Mouse (Mus musculus): ENCODE results near the gene Dnmt1.

Gene Dnmt1

DNA sequence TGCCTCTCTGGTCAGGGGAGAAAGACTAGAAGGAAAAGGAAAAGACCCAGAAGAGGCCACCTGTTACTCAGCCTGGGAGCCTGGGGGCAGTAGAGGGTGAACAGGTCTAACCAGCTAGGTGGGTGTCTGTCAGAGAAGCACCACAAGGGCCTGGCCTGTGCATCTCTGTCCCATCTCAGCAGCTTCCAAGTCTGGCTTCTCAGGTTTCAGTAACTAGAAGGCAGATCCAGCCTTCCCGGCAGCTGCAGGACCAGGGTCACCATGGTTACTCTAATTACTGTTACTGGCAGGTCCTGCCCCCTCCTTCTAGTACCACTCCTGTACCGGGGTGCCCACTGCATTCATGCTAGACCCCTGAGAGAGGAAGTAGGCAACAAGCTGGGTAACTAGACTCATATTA is 15.8 kb downstream of the Dnmt1 start:
- peak; percentile 40 for DNase-seq (ENCODE audit: inconsistent ontology term)

DNA sequence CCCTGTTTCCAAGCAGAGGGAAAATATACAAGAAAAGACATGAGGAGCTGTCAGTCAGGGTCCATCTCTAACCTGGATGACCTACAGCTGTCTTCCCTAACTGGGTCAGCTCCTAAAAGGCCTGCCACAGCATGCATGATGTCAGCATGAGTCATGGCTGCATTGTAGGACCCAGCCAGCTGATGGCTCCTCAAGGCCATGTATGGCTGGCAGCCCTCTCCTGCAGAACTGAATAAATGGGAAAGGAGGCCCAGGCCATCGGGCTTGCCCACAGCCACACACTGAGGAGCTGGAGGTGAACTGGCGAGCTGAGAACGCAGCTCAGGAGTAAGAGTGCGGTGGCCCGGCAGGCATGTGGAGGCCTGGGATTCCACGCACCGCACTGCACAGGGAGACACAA is 16.3 kb downstream of the Dnmt1 start:
- peak; percentile 83 for DNase-seq (ENCODE audit: inconsistent ontology term)

DNA sequence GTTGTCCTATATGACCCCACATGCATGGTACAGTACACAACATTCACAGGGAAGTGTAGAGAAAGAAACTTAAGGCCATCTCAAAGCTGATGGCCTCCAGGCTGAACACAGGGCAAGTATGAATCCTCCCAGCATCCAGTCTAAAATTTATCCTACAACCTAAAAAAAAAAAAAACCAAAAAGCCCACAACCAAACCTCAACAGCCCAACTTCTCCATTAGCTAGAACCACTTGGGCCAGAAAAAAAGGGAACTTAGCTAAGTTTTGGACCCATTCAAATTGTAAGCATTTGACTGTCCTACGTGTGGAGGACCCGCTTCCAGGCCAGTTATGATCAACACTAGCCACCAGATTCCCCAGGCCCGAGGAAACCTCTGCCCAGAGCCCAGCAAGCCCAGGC is 36.4 kb downstream of the Dnmt1 start:
- no peak for DNase-seq (ENCODE audit: inconsistent ontology term)

DNA sequence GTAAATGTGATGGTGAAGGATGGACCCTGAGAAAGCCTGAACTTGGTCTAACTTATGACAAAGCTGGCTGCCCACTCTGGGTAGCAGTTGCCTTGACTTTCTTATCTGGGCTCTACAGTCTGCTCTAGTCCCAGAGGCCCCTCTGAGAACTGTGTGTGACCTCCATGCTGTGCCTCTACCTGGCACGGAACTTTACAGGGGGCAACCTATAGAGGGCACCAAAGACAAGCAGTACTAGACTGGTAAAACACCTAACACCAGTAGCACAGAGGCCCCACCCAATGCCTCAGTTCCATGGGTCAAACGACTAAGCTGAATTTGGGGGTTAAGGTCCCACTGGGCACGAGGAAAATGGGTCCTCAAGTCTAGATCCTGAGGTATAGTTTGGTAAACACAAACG is 43.5 kb downstream of the Dnmt1 start:
- no peak for DNase-seq (ENCODE audit: inconsistent ontology term)

DNA sequence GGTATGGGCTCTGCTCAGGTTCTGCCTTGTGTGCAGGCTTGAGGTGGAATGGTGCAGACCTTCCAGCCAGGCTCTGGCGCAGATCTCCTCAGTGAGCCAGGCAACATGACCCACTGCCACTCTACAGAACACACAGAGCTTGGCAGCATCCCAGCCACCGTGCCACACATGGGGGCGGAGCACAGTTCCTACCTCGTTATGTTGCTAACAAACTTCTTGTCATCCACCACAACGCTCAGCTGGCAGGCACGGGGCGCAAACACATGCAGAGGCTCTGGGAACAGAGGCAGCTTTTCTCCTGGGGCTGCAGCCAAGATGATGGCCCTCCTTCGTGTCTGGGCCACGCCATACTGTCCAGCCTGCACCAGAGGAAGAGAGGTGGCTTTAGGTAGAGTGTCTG is 49.7 kb downstream of the Dnmt1 start:
- no peak for DNase-seq (ENCODE audit: inconsistent ontology term)

DNA sequence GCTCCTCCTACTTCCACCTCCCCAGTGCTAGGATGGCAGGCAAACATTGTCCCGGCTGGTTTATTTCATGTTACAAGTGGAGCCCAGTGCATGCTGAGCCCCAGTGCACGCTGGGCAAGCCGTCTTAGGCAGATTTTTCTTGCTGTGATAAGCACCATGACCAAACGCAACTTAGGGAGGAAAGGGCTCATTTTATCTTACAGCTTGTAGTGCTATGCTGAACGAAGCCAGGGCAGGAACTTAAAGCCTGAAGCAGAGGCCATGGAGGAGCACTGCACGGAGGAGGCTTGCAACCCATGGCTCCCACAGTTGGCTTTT is 57.6 kb downstream of the Dnmt1 start:
- no peak for DNase-seq (ENCODE audit: inconsistent ontology term)

DNA sequence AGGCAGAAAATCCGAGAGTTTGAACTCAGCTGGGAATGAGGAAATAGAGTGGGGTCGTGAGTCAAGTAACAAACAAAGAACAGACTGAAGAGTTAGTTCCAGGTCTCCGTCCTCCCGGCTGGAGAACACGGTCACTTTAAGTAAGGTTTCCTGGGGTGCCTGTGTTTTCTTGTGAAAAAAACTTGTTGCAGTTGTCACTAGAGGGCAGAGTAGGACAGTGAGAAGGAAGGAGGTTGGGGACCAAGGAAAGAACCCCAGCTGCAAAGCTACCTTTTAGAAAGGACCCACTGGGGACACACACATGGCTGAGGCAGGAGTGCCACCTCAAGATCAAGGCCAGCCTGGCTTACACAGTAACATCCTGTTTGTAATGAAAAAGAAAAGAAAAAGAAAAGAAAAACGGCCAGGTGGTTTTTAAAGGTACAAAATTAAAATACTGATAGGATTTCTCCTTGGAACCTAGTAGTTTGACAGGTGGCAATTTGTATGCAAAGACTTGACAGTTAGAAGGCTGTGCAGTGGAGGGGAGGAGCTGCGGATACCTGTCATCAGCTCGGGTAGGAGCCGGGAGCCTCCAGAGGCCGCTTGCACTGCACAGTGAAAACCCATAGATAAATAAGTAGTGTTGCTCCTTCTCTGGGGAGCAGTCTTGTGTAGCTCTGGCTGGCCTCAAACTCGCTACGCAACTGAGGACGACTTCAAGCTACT is 58.1 kb downstream of the Dnmt1 start:
- peak; percentile 50 for DNase-seq (ENCODE audit: inconsistent ontology term)

DNA sequence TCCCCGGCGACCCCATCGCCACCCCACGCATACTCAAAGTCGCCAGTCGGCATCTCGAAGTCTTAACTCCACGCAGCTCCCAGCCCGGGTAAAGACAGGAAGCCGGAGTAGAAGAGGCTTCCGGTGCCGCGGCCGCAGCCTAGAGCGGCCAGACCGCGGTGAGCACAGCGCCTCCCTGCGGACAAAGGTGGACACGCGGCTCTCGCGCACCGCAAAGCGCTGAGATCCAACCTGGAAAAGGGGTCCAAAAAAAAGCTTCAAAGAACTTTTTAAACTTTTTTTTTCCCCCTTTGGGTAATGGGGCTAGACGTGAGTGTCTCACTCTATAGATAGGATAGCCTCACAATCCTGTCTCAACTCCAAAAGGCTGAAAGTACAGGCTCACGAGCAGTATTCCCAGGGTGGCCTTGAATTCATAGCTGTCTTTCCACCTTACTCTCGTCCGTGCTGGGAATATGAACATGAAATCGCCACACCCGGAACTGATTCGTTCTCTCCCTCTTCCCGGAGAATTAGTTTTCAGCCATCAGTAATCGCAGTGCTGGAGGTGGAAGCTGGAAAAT is 61.1 kb downstream of the Dnmt1 start, which contains the start of gene Eif3g:
Gene Eif3g (minus strand): TSS at position 113 of the 563 bp plus-strand sequence.
- DNase-seq (ENCODE audit: inconsistent ontology term): peak; percentile 82

DNA sequence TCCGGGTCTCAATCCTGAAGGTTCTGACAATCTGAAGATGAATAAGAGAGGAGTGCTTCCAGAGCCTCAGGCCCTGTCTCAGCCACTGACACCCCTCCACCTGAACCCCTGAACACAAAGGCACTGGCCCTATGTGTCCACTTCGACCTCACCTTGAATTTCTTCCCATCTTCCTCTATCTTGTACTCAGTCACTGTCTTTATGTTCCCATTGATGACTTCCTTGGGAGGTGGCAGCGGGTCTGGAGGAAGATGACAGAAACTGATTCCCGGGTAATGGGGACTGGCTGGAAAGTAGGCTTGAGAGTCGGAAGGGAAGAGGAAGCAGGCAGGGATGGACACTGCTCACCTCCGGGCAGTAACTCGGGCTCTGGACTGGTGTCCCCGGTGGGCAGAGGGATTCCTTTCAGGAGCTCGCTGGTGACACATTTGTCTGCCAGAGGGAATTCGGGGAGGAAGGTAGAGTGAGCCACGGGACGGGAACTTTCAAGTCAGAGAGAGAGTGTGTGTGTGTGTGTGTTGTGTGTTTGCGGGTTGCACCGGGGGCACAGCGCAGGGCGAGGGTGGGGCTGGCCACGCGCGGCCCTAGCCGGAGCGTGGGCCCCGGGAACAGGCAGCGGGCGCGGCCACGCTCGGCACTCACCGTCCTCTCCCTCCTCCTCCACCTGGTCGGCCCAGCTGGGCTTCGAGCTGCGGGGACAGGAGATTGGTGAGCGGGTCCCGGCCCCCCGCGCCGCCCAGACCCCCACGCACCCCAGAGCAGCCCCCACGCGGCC is 61.8 kb downstream of the Dnmt1 start:
- no peak for DNase-seq (ENCODE audit: inconsistent ontology term)

DNA sequence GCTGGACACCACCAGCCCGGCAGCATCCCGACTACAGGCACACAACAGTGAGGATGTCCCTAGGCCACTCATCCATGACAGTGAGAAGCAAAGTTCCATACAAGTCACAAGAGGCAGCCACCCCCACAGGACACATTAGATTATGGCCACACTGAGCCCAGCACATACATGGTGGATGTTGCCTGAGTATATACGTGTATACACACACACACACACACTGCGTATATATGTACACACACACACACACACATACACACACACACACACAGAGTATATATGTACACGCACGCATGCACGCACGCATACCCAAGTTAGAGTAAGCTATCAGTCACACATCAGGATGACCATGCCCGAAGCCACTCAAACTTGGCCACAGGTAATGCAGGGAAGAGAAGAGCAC is 64.3 kb downstream of the Dnmt1 start:
- DNase-seq (ENCODE audit: inconsistent ontology term): no peak

DNA sequence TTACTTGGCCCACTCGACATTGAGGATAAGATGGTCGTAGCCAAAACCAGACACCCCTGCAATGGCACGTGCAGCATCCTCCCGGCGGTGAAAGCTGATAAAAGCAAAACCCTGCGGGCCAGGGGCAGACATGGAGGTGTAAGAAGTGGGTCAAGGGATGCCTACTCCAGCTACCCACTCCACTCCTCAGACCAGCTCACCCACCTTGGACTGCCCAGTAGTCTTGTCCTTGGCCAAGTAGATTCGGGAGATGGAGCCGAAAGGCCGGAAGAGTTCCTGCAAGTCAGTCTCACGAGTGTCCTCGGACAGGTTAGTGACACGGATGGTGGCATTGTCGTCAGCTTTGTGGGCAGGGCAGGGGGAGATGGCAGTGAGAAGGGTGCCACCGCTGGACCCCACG is 65.1 kb downstream of the Dnmt1 start:
- no peak for DNase-seq (ENCODE audit: inconsistent ontology term)

DNA sequence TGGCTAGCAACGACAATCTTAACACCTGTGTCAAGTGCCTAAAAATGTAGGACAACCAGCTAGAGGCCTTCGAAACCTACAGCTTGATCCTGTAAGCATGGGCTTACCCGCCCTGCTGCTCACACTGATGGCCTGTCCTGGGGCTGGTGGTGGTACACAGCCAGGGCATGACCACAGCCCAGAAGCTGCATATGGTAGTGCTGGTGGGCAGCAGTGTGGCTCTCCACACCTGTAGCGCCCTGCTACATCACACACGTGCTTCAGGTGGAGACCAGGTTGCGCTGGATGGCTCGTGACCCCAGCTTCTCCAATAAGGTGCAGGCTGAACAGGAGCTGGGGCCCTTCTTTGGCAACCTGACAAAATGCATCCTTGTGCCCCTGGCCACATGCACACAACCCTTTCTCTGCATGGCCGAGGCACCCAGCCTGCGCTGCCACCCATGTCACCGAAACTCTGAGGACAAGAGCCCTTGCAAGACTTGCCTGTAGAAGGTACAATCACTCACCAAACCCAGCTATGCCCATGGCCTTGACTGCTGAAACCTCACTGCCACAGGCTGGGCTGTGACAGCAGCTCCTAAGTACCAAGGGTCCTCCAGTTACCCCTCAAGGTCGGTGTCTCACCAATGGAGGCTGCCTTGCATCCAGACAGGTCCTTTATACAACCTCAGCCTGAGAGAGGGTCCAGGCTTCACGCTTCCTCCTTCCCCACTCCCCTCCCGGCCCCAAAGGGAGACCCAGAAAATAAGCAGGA is 65.9 kb downstream of the Dnmt1 start:
- no peak for DNase-seq (ENCODE audit: inconsistent ontology term)

DNA sequence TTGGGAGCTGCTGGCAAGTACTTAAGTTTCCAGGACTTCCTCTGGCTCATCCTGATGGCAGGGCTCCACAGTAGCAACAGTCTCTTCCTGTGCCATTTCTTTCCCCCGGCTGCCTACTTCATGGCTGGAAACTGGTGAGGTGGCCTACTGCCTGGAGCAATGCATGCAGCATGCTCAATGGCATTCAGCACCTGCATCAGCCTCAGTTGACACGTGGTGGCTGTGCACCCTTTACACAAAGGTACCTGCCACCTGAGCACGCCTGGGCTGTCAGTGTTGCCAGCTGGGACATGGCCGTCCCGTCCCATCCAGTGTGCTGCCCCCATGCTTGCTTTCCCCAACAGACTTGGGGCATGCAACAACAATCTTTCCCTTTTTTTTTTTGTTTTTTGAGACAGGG is 66.6 kb downstream of the Dnmt1 start:
- no peak for DNase-seq (ENCODE audit: inconsistent ontology term)

DNA sequence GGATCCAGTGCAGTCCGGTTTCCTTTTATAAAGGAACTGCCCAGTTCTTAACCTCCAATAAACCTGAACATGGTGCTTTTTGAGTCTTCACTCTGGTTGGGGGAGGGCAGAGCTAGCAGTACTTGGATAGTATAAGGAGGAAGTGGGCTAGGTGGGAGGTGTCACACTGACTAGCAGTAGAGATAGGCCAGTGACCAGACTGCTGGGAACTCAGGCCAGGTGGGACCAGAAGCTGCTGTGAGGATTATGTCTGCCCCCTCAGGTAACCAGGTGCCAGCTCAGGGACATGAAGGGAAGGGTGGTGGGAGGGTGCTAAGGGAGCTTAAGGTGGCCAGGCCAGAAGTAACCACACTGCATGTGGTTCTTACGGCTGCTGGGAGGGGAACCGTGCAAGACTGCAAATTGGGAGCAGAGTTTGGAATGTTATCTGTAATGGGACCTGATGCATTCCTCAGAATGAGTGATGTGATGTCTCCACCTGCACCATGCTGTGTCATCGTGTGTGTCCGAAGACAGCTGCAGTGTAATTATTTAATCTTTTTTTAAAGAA is 67.5 kb downstream of the Dnmt1 start:
- DNase-seq (ENCODE audit: inconsistent ontology term): no peak

DNA sequence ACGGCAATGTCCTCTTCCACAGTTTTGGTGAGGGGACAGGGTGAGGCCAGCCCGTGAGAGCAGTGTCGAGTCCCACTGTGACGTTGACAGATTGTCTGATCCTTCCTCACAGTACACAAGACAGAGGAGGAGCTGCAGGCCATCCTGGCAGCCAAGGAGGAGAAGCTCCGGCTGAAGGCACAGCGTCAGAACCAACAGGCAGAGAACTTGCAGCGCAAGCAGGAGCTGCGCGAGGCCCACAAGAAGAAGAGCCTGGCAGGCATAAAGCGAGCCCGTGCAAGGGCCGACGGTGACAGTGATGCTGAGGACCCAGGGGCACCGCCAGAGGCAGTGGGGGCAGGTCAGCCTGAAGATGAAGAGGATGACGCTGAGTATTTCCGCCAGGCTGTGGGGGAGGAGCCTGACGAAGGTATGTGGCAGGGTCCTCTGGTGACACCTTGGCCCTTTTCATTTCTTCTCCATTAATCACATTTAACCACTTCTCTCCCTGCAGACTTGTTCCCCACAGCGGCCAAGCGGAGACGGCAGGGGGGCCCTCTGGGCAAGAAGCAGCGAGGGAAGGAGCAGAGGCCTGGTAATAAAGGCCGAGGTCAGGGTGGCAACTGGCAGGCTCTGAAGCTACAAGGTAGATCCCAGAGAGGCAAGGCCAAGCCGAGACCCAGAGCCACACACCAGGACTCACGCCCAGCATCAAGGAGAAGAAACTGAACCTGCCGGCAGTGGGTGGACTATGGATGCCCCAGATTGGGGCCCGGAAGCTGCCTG is 68.2 kb downstream of the Dnmt1 start:
- DNase-seq (ENCODE audit: inconsistent ontology term): no peak

DNA sequence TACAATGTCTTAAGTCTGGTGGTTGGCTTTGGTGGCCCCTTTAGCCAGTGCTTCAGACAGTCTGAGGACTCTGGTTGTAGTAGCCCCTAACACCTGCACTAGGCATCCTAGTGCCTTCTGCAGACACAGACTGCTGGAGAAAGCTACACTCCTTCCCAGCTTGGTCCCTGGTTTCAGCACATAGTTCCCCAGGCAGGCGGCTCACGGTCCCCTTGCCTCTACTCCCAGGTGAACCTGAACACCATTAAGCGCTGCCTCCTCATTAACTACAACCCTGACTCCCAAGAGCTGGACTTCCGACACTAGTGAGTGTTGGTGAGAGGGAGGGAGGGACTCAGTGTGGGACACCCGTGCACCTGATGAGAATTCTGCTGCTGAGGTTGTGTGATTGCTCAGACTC is 69.3 kb downstream of the Dnmt1 start:
- no peak for DNase-seq (ENCODE audit: inconsistent ontology term)

DNA sequence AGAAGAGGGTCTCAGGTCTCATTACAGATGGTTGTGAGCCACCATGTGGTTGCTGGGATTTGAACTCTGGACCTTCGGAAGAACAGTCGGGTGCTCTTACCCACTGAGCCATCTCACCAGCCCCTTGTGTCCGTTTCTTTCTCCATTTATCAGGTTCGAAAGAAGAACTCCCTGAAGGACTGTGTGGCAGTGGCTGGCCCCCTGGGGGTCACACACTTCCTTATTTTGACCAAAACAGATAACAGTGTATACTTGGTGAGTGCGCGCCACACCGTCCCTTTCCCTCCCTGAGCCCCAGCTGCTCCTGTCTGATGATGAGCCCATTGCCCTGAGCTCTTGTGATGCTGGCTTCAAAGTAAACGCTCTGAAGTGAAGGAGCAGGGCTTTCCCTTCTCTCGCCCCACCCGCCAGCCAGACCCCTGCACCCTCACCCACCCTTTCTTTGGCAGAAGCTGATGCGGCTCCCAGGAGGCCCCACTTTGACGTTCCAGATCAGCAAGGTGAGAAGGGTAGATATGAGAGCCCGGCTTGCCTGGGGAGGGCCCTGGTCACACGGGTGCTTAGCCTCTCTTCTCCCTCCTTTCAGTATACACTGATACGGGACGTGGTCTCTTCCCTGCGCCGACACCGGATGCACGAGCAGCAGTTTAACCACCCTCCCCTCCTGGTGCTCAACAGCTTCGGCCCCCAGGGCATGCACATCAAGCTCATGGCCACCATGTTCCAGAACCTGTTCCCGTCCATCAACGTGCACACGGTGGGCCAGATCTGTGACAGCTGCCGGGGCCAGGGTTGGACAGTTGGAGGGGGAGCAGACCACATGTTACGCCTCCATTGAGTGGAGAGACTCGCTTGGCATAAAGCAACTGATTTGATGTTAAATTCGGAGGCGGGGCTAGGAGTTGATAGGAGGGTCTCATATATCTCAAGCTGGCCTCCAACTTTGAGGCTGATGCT is 70.2 kb downstream of the Dnmt1 start:
- no peak for DNase-seq (ENCODE audit: inconsistent ontology term)

DNA sequence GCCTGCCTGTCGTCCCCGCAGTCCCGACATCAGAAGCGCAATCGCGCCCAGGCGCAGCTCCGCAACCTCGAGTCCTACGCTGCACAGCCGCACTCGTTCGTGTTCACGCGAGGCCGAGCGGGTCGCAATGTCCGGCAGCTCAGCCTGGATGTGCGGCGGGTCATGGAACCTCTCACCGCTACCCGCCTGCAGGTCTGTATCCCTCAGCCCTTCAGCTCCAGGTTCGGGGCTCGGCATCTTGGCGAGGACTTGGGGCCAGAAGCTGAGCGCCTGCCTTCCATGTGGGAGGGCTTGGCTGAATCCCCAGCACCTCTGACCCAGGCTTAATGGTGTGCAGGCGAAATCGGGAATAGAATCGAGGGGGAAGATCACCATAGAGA is 71.3 kb downstream of the Dnmt1 start:
- no peak for DNase-seq (ENCODE audit: inconsistent ontology term)

DNA sequence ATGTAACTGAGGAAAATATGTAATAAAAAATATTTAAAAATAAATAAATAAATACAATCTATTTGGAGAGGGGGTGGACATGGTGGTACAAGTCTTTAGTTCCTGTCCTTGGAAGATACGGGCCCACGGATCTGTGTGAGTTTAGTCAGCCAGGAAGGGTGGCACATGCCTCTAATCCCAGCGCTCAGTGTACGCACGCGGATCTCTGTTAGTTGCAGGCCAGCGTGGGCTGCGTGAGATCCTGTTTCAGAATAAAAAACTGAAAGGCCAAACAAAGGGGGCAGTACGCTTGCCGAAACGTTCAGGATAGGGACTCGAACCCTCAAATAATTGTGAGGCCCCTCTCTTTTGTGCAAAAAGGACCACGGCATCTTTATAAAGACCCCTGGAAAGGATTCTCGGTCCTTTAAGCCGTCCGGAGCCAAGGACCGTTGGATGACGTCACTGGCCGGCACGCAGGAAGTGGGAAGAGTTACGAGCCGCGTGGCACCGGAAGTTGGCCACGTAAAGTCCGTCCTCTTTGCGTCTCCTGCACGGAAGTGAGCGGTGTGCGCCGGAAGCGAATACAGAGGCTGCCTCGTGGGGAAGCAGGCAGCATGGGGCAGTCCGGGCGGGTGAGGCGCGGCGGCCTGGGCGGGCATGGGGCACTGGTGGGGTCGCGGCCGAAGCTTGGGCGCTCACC is 71.8 kb downstream of the Dnmt1 start, which contains the start of gene Ppan:
Gene Ppan (plus strand): TSS at position 472 of the 682 bp plus-strand sequence.
- DNase-seq (ENCODE audit: inconsistent ontology term): peak; percentile 92

DNA sequence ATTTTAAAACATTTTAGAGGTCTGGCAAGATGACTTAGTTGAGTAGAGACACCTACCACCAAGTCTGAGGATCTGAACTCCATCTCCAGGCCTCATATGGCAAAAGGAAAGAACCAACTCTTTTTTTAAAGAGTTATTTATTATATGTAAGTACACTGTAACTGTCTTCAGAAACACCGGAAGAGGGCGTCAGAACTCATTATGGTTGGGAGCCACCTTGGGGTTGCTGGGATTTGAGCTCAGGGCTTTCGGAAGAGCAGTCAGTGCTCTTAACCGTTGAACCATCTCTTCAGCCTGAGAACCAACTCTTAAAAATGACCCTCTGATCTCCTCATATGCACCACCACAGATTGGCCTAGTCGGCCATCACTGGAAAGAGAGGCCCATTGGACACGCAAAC is 72.5 kb downstream of the Dnmt1 start:
- DNase-seq (ENCODE audit: inconsistent ontology term): no peak
